Mouse (Mus musculus) midbrain, embryonic 15.5 days (tissue): ENCODE measurements at regions not wholly inside any gene's neighbourhood (a gene's known extent, or its start where the extent isn't known, plus 50 kb on each side); places are given as distances from the start of the nearest gene placed in this dataset.

ENCODE experiments used
- ATAC-seq: fragments of 200-750 bp; cut with Nextera tagmentation; replicated peaks from 2 replicates; pipeline ENCODE4 v1.8.0; 2017; ENCODE audit warnings: moderate TSS enrichment
- H3K27ac ChIP-seq: fragments of 300-500 bp; sonication (generic); 2 replicates; pipeline ENCODE4 v1.5.1; 2015; ENCODE audit warnings: mild to moderate bottlenecking, inconsistent platforms
- H3K27me3 ChIP-seq: fragments of 300-500 bp; sonication (generic); replicated peaks from 2 replicates; pipeline ENCODE4 v1.6.1; 2015; ENCODE audit warnings: inconsistent platforms
- H3K36me3 ChIP-seq: fragments of 300-500 bp; sonication (generic); replicated peaks from 2 replicates; pipeline ENCODE4 v1.6.1; 2015; ENCODE audit warnings: inconsistent platforms
- H3K4me1 ChIP-seq: fragments of 300-500 bp; sonication (generic); 2 replicates; pipeline ENCODE4 v1.6.1; 2015; ENCODE audit warnings: inconsistent platforms
- H3K4me2 ChIP-seq: fragments of 300-500 bp; sonication (generic); 2 replicates; pipeline ENCODE4 v1.6.1; 2015; ENCODE audit warnings: inconsistent platforms, mild to moderate bottlenecking, moderate library complexity
- H3K4me3 ChIP-seq: fragments of 300-500 bp; sonication (generic); 2 replicates; pipeline ENCODE4 v1.5.1; 2015; ENCODE audit warnings: mild to moderate bottlenecking, inconsistent platforms
- H3K9ac ChIP-seq: fragments of 300-500 bp; sonication (generic); 2 replicates; pipeline ENCODE4 v1.6.1; 2015; ENCODE audit warnings: mild to moderate bottlenecking, inconsistent platforms
- H3K9me3 ChIP-seq: fragments of 300-500 bp; sonication (generic); 2 replicates; pipeline ENCODE4 v1.6.1; 2016; ENCODE audit warnings: inconsistent platforms
- WGBS: fragments of 180-500 bp; shearing (Covaris S2); methylation state at CpG from one replicate; pipeline ENCODE4 v1.1.7; 2015; ENCODE audit warnings: mixed read lengths; 5-methylcytosine and 5-hydroxymethylcytosine counted together

- H3K36me3 ChIP-seq = no peaks in the 10 kb centered on the region
- H3K27ac ChIP-seq = no peak overlapping the region
- no peak overlapping the region for H3K4me2 ChIP-seq
- H3K27me3 ChIP-seq = no peaks in the 10 kb centered on the region
- H3K9me3 ChIP-seq = no peaks in the 10 kb centered on the region
- WGBS = 73% methylated on average over 2 of the region's 2 CpGs
- H3K9ac ChIP-seq = no peak overlapping the region
- H3K4me3 ChIP-seq = no peak overlapping the region
- ATAC-seq = no peak
- no peaks in the 10 kb centered on the region for H3K4me1 ChIP-seq
These were observed 122.7 kb upstream of the Spdye4c start for GRCm38 (mm10) chr2:128468323-128468722.

GRCm38 (mm10) chr2:128470351-128470750, 120.7 kb upstream of the Spdye4c start:
- no peaks in the 10 kb centered on the region for H3K36me3 ChIP-seq
- H3K4me2 ChIP-seq = no peak overlapping the region
- WGBS = 54% methylated on average over 5 of the region's 5 CpGs
- no peak overlapping the region for H3K4me3 ChIP-seq
- H3K9ac ChIP-seq = no peak overlapping the region
- ATAC-seq = no peak
- H3K27me3 ChIP-seq = no peaks in the 10 kb centered on the region
- no peaks in the 10 kb centered on the region for H3K4me1 ChIP-seq
- no peak overlapping the region for H3K27ac ChIP-seq
- no peaks in the 10 kb centered on the region for H3K9me3 ChIP-seq

- Histone ChIP-seq H3K36me3 (no peaks in the 10 kb centered on the region), H3K9ac (no peak overlapping the region), H3K9me3 (no peaks in the 10 kb centered on the region), H3K4me1 (no peaks in the 10 kb centered on the region), H3K27ac (no peak overlapping the region), H3K4me3 (no peak overlapping the region), H3K27me3 (no peaks in the 10 kb centered on the region), H3K4me2 (no peak overlapping the region)
- 74% methylated on average over 13 of the region's 13 CpGs for WGBS
- ATAC-seq = no peak
These were observed 117.6 kb upstream of the Spdye4c start for GRCm38 (mm10) chr2:128473241-128473954.

DNA sequence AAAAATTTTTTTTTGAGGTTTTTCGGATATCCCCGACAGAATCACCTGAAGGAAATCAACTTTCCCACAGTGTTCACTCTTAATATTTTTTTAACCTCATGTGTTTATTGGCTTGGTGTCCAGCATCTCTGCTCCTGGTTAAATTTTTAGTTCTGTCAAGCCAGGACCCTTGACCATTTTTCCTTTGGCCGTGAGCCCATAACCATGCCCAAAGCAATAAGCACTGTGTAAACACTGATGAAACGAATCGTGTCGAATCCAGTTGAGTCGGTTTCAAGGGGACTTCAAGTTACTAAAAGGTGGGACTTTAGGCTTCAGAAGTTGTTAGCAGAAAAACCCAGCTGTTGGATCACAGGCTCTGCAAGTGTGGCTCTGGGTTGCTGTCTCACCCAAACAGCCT, 117.0 kb upstream of the Spdye4c start:
- no peaks in the 10 kb centered on the region for H3K36me3 ChIP-seq
- no peak for ATAC-seq
- no peaks in the 10 kb centered on the region for H3K9me3 ChIP-seq
- H3K4me3 ChIP-seq = no peak overlapping the region
- H3K9ac ChIP-seq = no peak overlapping the region
- no peak overlapping the region for H3K4me2 ChIP-seq
- no peak overlapping the region for H3K27ac ChIP-seq
- H3K27me3 ChIP-seq = no peaks in the 10 kb centered on the region
- WGBS = 83% methylated on average over 7 of the region's 7 CpGs
- no peaks in the 10 kb centered on the region for H3K4me1 ChIP-seq

DNA sequence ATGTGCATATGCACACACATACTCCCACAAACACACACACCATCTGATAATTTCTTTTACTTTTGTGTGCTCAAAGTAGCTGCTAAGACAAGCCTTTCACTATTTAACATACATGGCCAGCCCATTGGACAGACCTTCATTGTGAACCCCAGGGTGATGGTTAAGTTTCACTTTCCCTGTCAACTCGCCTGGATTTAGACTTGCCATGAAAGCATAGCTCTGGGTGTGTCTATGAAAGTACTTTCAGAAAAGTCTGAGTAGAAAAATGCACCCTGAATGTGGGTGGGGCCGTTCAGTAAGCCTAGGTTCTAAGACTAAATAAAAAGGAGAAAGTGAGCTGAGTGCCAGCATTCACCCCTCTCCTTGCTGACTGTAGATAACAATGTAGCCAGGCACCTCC, 113.8 kb upstream of the Spdye4c start:
- H3K36me3 ChIP-seq = no peaks in the 10 kb centered on the region
- WGBS = 72% methylated on average over 2 of the region's 2 CpGs
- no peaks in the 10 kb centered on the region for H3K9me3 ChIP-seq
- no peak overlapping the region for H3K4me2 ChIP-seq
- no peak overlapping the region for H3K9ac ChIP-seq
- no peak for ATAC-seq
- no peaks in the 10 kb centered on the region for H3K27me3 ChIP-seq
- H3K4me1 ChIP-seq = no peaks in the 10 kb centered on the region
- no peak overlapping the region for H3K27ac ChIP-seq
- H3K4me3 ChIP-seq = no peak overlapping the region

DNA sequence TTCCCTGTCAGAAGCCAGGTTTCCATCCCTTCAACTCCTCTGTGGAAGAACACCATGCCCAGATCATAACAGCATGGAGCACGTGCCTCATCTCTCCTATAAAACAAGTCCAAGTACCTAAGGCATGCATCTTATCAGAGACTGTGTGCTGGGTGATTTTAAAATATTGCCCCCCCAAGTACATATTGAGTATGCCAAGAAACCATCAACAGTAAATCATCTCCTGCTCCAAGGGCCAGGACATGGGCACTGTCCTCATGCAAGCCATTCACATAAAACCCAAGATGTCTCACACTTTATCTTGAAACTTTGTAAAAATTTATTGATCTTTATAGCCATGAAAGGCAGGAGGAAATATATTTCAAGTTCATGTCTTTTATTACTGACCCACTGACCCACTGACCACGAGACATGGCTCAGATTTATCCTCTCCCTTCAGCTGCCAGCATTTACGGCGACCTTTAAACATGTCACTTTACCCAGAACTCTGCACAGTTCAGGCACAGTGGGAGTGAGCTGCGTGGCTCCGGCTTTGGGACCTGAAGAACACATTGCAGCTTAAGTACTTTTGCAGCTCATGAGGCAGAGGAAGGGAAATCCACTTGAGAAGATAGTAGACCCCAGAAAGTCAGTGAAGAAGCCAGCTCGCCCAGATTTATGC, 99.7 kb upstream of the Spdye4c start:
- Histone ChIP-seq H3K4me2 (no peak overlapping the region), H3K36me3 (no peaks in the 10 kb centered on the region), H3K4me3 (no peak overlapping the region), H3K27me3 (no peaks in the 10 kb centered on the region), H3K4me1 (no peaks in the 10 kb centered on the region), H3K9ac (no peak overlapping the region), H3K9me3 (no peaks in the 10 kb centered on the region), H3K27ac (no peak overlapping the region)
- no peak for ATAC-seq
- 91% methylated on average over 7 of the region's 7 CpGs for WGBS

GRCm38 (mm10) chr2:128493871-128494270, 97.1 kb upstream of the Spdye4c start:
- Histone ChIP-seq H3K4me2 (no peak overlapping the region), H3K4me1 (no peaks in the 10 kb centered on the region), H3K36me3 (no peaks in the 10 kb centered on the region), H3K4me3 (no peak overlapping the region), H3K9ac (no peak overlapping the region), H3K27me3 (no peaks in the 10 kb centered on the region), H3K27ac (no peak overlapping the region), H3K9me3 (no peaks in the 10 kb centered on the region)
- WGBS = 86% methylated on average over 5 of the region's 5 CpGs
- ATAC-seq = no peak

GRCm38 (mm10) chr2:128497891-128498290, 93.1 kb upstream of the Spdye4c start:
- ATAC-seq = no peak
- WGBS = 49% methylated on average over 3 of the region's 3 CpGs
- no peaks in the 10 kb centered on the region for H3K36me3 ChIP-seq
- no peaks in the 10 kb centered on the region for H3K27me3 ChIP-seq
- H3K4me2 ChIP-seq = no peak overlapping the region
- no peak overlapping the region for H3K4me3 ChIP-seq
- H3K9me3 ChIP-seq = no peaks in the 10 kb centered on the region
- no peak overlapping the region for H3K9ac ChIP-seq
- H3K4me1 ChIP-seq = no peaks in the 10 kb centered on the region
- H3K27ac ChIP-seq = no peak overlapping the region

GRCm38 (mm10) chr2:128498611-128499010, 92.4 kb upstream of the Spdye4c start:
- ATAC-seq = no peak
- no peaks in the 10 kb centered on the region for H3K36me3 ChIP-seq
- no peak overlapping the region for H3K4me2 ChIP-seq
- H3K27ac ChIP-seq = no peak overlapping the region
- H3K9me3 ChIP-seq = no peaks in the 10 kb centered on the region
- no peak overlapping the region for H3K4me3 ChIP-seq
- H3K4me1 ChIP-seq = no peaks in the 10 kb centered on the region
- no peaks in the 10 kb centered on the region for H3K27me3 ChIP-seq
- H3K9ac ChIP-seq = no peak overlapping the region
- 85% methylated on average over 5 of the region's 5 CpGs for WGBS

GRCm38 (mm10) chr2:128499575-128500184, 91.3 kb upstream of the Spdye4c start:
- no peak for ATAC-seq
- H3K4me2 ChIP-seq = no peak overlapping the region
- no peaks in the 10 kb centered on the region for H3K36me3 ChIP-seq
- no peak overlapping the region for H3K9ac ChIP-seq
- no peaks in the 10 kb centered on the region for H3K9me3 ChIP-seq
- no peaks in the 10 kb centered on the region for H3K4me1 ChIP-seq
- H3K27ac ChIP-seq = no peak overlapping the region
- WGBS = 86% methylated on average over 14 of the region's 14 CpGs
- no peaks in the 10 kb centered on the region for H3K27me3 ChIP-seq
- no peak overlapping the region for H3K4me3 ChIP-seq

GRCm38 (mm10) chr2:128502676-128503075, 88.3 kb upstream of the Spdye4c start:
- no peaks in the 10 kb centered on the region for H3K36me3 ChIP-seq
- H3K27ac ChIP-seq = no peak overlapping the region
- no peak overlapping the region for H3K9ac ChIP-seq
- no peaks in the 10 kb centered on the region for H3K4me1 ChIP-seq
- no peak overlapping the region for H3K4me2 ChIP-seq
- ATAC-seq = no peak
- no peaks in the 10 kb centered on the region for H3K9me3 ChIP-seq
- H3K4me3 ChIP-seq = no peak overlapping the region
- no peaks in the 10 kb centered on the region for H3K27me3 ChIP-seq
- 84% methylated on average over 4 of the region's 4 CpGs for WGBS

GRCm38 (mm10) chr2:128503136-128503935, 87.7 kb upstream of the Spdye4c start:
- Histone ChIP-seq H3K27me3 (no peaks in the 10 kb centered on the region), H3K9me3 (no peaks in the 10 kb centered on the region), H3K4me2 (no peak overlapping the region), H3K9ac (no peak overlapping the region), H3K36me3 (no peaks in the 10 kb centered on the region), H3K4me1 (no peaks in the 10 kb centered on the region), H3K4me3 (no peak overlapping the region), H3K27ac (no peak overlapping the region)
- ATAC-seq = no peak
- 96% methylated on average over 2 of the region's 2 CpGs for WGBS
